Mouse (Mus musculus): ENCODE measurements around the gene Setd2. TPM values are rescaled to one million over a fixed set of nuclear protein-coding genes. Genes with fewer than 3 reads are reported as not detected.

Gene Setd2
- polyA plus RNA-seq (2015; fragmentation: Nextera tagmentation; extraction: Ambion mirVana) = 41.7 and 44.7 TPM in 2 replicates

- peak within 1 kb of the TSS; percentile 93 for H3K4me2 ChIP-seq (replicated peaks)
- peak within 1 kb of the TSS; percentile 98 for H3K4me3 ChIP-seq (replicated peaks)
- peak within 1 kb of the TSS; percentile 100 for H3K27ac ChIP-seq
- peaks cover 37% of the 10 kb centered on the region for H3K4me1 ChIP-seq (replicated peaks)
- no peaks in the 10 kb centered on the region for H3K36me3 ChIP-seq
- H3K9me3 ChIP-seq = no peaks in the 10 kb centered on the region
- peak within 1 kb of the TSS; percentile 100 for H3K9ac ChIP-seq (replicated peaks)
- under 1% methylated on average over 85 of the region's 109 CpGs for WGBS
- H3K27me3 ChIP-seq = no peaks in the 10 kb centered on the region
- peak; percentile 75; the same call in 1 of the 2 replicates for ATAC-seq
Observed at GRCm38 (mm10) chr9:110532538-110533291, at the start of gene Setd2. TSS of gene Setd2 (plus strand) at chr9:110532597.

DNA sequence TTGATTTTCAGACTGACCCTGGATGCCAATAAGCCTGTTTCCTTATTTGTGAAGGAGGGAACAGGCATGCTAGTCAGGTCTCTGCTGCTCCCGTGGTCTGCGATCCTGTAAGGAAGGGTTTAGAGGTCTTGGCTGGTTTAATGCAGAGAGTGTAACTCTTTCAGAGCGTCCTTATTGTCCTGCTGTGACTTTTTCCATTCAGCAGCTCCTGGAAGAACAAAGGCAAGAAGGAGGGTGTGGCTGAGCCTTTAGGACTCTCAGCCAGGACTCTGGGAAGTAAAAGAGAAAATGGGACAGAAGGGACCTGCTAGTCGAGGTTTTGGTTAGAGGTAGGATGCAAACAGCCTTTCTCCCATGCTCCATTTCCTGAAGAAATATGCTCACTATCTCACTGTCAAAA is 43.6 kb upstream of the Setd2 start:
- no peaks in the 10 kb centered on the region for H3K9me3 ChIP-seq
- H3K27me3 ChIP-seq = no peaks in the 10 kb centered on the region
- H3K4me3 ChIP-seq (replicated peaks) = no peak overlapping the region
- no peak overlapping the region for H3K9ac ChIP-seq (replicated peaks)
- H3K27ac ChIP-seq = no peak overlapping the region
- no peak for ATAC-seq
- H3K36me3 ChIP-seq = no peaks in the 10 kb centered on the region
- no peak overlapping the region for H3K4me2 ChIP-seq (replicated peaks)
- H3K4me1 ChIP-seq (replicated peaks) = no peaks in the 10 kb centered on the region
- WGBS = 21% methylated on average over 4 of the region's 4 CpGs

- no peak overlapping the region for H3K9ac ChIP-seq (replicated peaks)
- H3K27ac ChIP-seq = no peak overlapping the region
- no peaks in the 10 kb centered on the region for H3K27me3 ChIP-seq
- ATAC-seq = no peak
- WGBS = 65% methylated on average over 5 of the region's 5 CpGs
- H3K4me2 ChIP-seq (replicated peaks) = no peak overlapping the region
- H3K4me3 ChIP-seq (replicated peaks) = no peak overlapping the region
- no peaks in the 10 kb centered on the region for H3K4me1 ChIP-seq (replicated peaks)
- H3K36me3 ChIP-seq = no peaks in the 10 kb centered on the region
- no peaks in the 10 kb centered on the region for H3K9me3 ChIP-seq
Observed at GRCm38 (mm10) chr9:110490913-110491312, 41.5 kb upstream of the Setd2 start.

GRCm38 (mm10) chr9:110525737-110526136 is 6.7 kb upstream of the Setd2 start:
- ATAC-seq = no peak
- Histone ChIP-seq H3K4me3 (replicated peaks) (no peak overlapping the region), H3K4me1 (replicated peaks) (no peaks in the 10 kb centered on the region), H3K27ac (no peak overlapping the region), H3K9me3 (no peaks in the 10 kb centered on the region), H3K36me3 (no peaks in the 10 kb centered on the region), H3K27me3 (no peaks in the 10 kb centered on the region), H3K4me2 (replicated peaks) (no peak overlapping the region), H3K9ac (replicated peaks) (no peak overlapping the region)
- WGBS = 69% methylated on average over 2 of the region's 2 CpGs

DNA sequence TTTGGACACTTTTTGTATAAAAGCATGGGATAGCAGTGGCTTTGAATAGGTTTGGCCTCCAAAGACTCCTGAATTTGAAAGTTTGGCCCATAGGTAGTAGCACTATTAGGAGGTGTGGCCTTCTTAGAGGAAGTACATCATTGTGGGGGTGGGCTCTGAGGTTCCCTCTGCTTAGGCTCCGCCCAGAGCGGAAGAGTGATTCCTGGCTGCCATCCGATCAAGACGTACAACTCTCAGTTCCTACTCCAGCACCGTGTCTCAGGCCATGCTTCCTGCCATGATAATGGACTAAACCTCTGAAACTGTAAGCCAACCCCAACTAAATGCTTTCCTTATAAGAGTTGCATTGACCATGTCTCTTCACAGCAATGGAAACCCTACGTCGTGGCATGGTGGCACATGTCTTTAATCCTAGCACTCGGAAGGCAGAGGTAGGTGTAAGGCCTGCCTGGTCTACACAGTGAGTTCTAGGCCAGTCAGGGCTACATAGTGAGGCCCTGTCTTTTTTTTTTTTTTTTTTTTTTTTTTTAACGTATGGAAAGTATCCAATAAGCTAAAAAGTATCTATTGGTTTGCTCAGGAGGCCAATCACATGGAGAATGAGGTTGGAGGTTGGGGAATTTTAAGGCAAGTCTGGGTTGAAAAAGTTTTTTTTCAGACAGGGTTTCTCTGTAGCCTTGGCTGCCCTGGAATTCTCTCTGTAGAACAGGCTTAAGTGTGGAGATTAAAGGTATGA is 3.2 kb upstream of the Setd2 start:
- no peaks in the 10 kb centered on the region for H3K36me3 ChIP-seq
- H3K4me2 ChIP-seq (replicated peaks) = no peak overlapping the region
- no peak for ATAC-seq
- H3K27me3 ChIP-seq = no peaks in the 10 kb centered on the region
- H3K27ac ChIP-seq = no peak overlapping the region
- WGBS = 31% methylated on average over 9 of the region's 9 CpGs
- no peak overlapping the region for H3K4me3 ChIP-seq (replicated peaks)
- no peaks in the 10 kb centered on the region for H3K9me3 ChIP-seq
- peaks cover 13% of the 10 kb centered on the region for H3K4me1 ChIP-seq (replicated peaks)
- H3K9ac ChIP-seq (replicated peaks) = no peak overlapping the region

GRCm38 (mm10) chr9:110530650-110531049 is 1.7 kb upstream of the Setd2 start:
- Histone ChIP-seq H3K4me1 (replicated peaks) (peaks cover 27% of the 10 kb centered on the region), H3K4me3 (replicated peaks) (no peak overlapping the region), H3K9ac (replicated peaks) (no peak overlapping the region), H3K4me2 (replicated peaks) (0 out of 2 replicates have a peak overlapping the region, but pooled peaks have one; percentile 93), H3K36me3 (no peaks in the 10 kb centered on the region), H3K27ac (no peak overlapping the region), H3K9me3 (no peaks in the 10 kb centered on the region), H3K27me3 (no peaks in the 10 kb centered on the region)
- no peak for ATAC-seq
- 69% methylated on average over 3 of the region's 3 CpGs for WGBS

- WGBS = 31% methylated on average over 6 of the region's 6 CpGs
- no peak for ATAC-seq
- H3K4me3 ChIP-seq (replicated peaks) = peak overlapping the region; percentile 98
- 0 out of 2 replicates have a peak overlapping the region, but pooled peaks have one; percentile 12 for H3K9ac ChIP-seq (replicated peaks)
- no peaks in the 10 kb centered on the region for H3K36me3 ChIP-seq
- no peaks in the 10 kb centered on the region for H3K9me3 ChIP-seq
- H3K27ac ChIP-seq = peak overlapping the region; percentile 100; the same call in 1 of the 2 replicates
- peaks cover 34% of the 10 kb centered on the region for H3K4me1 ChIP-seq (replicated peaks)
- no peaks in the 10 kb centered on the region for H3K27me3 ChIP-seq
- H3K4me2 ChIP-seq (replicated peaks) = peak overlapping the region; percentile 93
Observed at GRCm38 (mm10) chr9:110531151-110531791, 1.1 kb upstream of the Setd2 start.

GRCm38 (mm10) chr9:110531914-110532489 is 395 bp upstream of the Setd2 start:
- H3K4me3 ChIP-seq (replicated peaks) = peak overlapping the region; percentile 98
- H3K4me2 ChIP-seq (replicated peaks) = peak overlapping the region; percentile 93
- ATAC-seq = peak; percentile 99
- H3K27ac ChIP-seq = peak overlapping the region; percentile 100
- no peaks in the 10 kb centered on the region for H3K27me3 ChIP-seq
- peaks cover 37% of the 10 kb centered on the region for H3K4me1 ChIP-seq (replicated peaks)
- no peaks in the 10 kb centered on the region for H3K36me3 ChIP-seq
- under 1% methylated on average over 49 of the region's 53 CpGs for WGBS
- no peaks in the 10 kb centered on the region for H3K9me3 ChIP-seq
- H3K9ac ChIP-seq (replicated peaks) = peak overlapping the region; percentile 100

DNA sequence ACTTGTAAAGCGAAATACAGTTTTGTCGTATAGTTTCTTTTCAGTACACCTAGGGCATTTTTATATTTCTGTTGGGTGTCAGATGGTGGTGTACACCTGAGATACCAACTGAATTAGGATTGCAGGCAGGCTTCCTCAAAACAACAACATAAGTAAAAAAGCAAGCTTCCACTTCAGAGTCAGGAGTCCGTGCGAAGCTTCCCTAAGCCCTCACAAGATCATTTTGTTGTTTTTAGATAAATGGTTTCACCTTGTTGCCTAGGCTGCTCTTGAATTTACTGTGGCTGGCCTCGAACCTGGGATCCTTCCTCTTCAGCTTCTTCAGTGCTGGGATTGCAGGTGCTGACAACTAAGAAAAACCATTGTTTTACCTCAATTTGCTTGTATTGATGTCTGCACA is 1.2 kb downstream of the Setd2 start:
- no peaks in the 10 kb centered on the region for H3K36me3 ChIP-seq
- H3K4me1 ChIP-seq (replicated peaks) = peaks cover 37% of the 10 kb centered on the region
- WGBS = 46% methylated on average over 5 of the region's 5 CpGs
- H3K27me3 ChIP-seq = no peaks in the 10 kb centered on the region
- H3K4me2 ChIP-seq (replicated peaks) = peak overlapping the region; percentile 93
- H3K27ac ChIP-seq = peak overlapping the region; percentile 100; the same call in 1 of the 2 replicates
- peak overlapping the region; percentile 98 for H3K4me3 ChIP-seq (replicated peaks)
- no peaks in the 10 kb centered on the region for H3K9me3 ChIP-seq
- ATAC-seq = no peak
- peak overlapping the region; percentile 100 for H3K9ac ChIP-seq (replicated peaks)

DNA sequence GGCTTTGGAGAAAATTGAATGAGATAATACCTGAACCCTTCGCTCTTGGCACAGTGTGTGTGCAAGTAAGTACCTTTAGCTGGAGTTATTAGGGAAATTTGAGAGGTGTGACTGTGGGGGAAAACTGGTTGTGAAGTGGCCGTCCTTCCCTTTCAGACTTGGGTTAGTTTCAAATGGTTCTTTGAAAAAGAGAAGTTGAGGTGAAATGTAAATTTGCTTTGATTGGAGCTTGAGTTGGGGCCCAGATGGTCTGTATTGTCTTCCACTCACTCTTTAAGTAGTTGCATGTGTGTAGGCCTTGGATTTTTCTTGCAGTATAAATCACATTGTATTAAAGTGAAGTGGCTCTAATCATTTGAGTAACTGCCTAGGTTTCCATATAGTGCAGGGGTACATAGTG is 2.7 kb downstream of the Setd2 start:
- no peaks in the 10 kb centered on the region for H3K36me3 ChIP-seq
- no peaks in the 10 kb centered on the region for H3K9me3 ChIP-seq
- peak overlapping the region; percentile 93 for H3K4me2 ChIP-seq (replicated peaks)
- peaks cover 37% of the 10 kb centered on the region for H3K4me1 ChIP-seq (replicated peaks)
- 73% methylated on average over 2 of the region's 2 CpGs for WGBS
- no peak overlapping the region for H3K27ac ChIP-seq
- no peak for ATAC-seq
- no peaks in the 10 kb centered on the region for H3K27me3 ChIP-seq
- H3K4me3 ChIP-seq (replicated peaks) = peak overlapping the region; percentile 98; the same call in 1 of the 2 replicates
- H3K9ac ChIP-seq (replicated peaks) = no peak overlapping the region

- H3K4me1 ChIP-seq (replicated peaks) = peaks cover 32% of the 10 kb centered on the region
- H3K36me3 ChIP-seq = no peaks in the 10 kb centered on the region
- no peak overlapping the region for H3K4me3 ChIP-seq (replicated peaks)
- no peak overlapping the region for H3K27ac ChIP-seq
- no peak for ATAC-seq
- H3K4me2 ChIP-seq (replicated peaks) = no peak overlapping the region
- H3K27me3 ChIP-seq = no peaks in the 10 kb centered on the region
- H3K9ac ChIP-seq (replicated peaks) = no peak overlapping the region
- 89% methylated on average over 2 of the region's 2 CpGs for WGBS
- H3K9me3 ChIP-seq = no peaks in the 10 kb centered on the region
Observed at GRCm38 (mm10) chr9:110536636-110537035, 4.2 kb downstream of the Setd2 start.

Data from midbrain, embryonic 13.5 days (tissue).